Mouse (Mus musculus) kidney, adult 8-10 months (tissue): ENCODE results near the gene Ddah2.

Experiments used
- DNase-seq, 2 experiments: peaks; one replicate each; pipeline ENCODE4 v3.0.0; 2022

Ddah2 gene

DNA sequence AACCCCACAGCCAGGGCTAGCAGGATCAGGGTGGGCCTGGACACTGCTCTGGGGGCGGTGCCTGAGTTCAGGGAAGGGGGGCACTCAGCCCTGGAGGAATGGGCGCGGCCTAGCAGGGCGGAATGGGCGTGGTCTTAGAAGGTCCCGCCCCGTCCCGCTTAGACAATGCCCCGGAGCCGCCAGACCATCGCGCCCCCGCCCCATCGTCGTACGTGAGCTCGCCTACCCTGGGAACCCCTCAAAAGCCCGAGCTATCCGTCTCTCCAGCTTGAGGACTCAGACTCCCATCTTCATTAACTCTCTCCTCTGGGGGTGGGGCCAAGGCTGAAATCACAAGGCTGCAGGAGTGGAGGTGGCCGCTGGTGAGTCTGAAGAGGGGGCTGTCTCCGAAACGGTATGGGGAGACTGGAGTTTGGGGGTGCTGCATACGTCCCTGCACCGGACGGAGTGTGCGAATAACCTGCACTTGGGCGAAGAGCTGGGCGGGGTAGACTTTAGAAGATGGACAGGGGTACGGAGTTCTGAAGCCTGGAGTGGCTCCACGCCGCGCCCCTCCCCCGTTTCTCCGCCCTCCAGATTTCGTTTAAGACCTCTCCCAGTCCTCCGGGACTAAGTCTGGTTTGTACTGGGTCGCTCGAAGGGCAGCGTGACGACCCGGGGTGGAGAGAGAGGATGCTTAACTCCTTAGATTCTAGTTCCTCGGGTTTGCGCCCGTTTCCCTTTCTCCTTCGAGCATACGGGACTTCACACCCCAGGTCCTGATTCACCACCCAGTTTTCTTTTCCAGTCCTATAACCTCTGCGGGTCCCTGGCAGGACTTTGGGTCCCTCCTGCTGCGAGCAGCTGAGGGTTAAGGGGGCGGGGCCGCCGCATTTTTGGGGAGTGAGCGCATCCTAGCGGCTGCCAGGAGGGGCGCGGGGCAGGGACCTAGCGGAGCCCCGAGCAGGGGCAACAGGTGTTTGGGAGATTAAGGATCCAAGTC lies at the start of gene Ddah2:
Ddah2 (plus strand) TSS at position 125 of the 982 bp plus-strand sequence.
- DNase-seq, result peak; percentile 81 to 88

- DNase-seq, result no peak
Measured at GRCm38 (mm10) chr17:35009586-35009985, 49.2 kb upstream of the Ddah2 start.

DNA sequence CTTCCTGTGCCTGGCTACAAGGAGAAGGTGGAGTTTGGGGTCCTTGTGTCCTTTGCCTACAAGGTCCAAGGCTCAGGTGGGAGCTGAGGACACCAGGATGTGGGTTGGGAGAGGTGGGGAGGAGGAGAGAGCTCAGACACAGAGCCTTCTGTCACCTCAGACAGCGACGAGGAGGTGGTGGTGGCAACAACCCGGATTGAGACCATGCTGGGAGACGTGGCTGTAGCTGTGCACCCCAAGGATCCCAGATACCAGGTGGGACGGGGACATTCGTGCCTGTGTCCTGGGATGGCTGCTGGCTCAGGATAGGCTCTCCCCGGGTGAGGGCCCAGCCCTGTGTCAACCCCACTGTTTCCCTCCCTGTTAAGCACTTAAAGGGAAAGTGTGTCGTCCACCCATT lies 47.4 kb upstream of the Ddah2 start:
- DNase-seq, result no peak

GRCm38 (mm10) chr17:35012430-35012829 lies 46.4 kb upstream of the Ddah2 start:
- no peak for DNase-seq

DNA sequence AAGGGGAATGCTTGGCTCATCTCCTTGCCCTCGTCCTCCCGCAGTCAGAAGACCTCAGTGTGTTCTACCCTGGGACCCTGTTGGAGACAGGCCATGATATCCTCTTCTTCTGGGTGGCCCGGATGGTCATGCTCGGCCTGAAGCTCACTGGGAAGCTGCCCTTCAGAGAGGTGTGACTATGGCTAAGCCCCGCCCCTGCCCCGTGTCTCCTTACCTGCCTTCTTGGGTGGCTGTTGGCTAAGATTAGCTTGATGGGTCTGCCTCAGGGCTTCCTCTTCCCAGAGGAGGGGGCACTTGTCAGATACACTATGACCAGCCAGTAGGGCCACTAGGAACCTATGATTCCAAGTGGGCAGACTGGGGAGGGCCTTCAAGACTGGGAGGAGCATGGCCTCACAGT lies 45.6 kb upstream of the Ddah2 start:
- no peak for DNase-seq

DNA sequence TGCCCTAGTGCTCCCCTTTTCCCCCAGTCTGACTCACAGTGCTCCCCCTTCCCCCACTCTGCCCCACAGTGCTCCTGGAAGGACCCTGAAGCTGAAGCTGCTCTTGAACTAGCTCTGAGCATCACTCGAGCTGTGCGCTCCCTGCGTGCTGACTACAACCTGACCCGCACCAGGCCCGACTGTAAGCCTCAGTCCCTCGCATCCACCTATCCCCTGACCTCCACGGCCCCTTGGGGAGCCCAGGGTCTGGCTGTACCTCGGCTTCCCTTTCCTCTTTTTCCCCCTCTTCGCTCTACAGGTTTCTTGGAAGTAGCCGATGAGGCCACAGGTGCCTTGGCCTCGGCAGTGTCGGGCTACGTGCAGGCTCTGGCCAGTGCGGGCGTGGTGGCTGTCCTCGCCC lies 43.5 kb upstream of the Ddah2 start:
- DNase-seq, result no peak

GRCm38 (mm10) chr17:35016376-35016775 lies 42.5 kb upstream of the Ddah2 start, which contains the start of gene Vwa7:
Vwa7 (plus strand) TSS chr17:35016579.
- DNase-seq, result peak; percentile 35 to 36

DNA sequence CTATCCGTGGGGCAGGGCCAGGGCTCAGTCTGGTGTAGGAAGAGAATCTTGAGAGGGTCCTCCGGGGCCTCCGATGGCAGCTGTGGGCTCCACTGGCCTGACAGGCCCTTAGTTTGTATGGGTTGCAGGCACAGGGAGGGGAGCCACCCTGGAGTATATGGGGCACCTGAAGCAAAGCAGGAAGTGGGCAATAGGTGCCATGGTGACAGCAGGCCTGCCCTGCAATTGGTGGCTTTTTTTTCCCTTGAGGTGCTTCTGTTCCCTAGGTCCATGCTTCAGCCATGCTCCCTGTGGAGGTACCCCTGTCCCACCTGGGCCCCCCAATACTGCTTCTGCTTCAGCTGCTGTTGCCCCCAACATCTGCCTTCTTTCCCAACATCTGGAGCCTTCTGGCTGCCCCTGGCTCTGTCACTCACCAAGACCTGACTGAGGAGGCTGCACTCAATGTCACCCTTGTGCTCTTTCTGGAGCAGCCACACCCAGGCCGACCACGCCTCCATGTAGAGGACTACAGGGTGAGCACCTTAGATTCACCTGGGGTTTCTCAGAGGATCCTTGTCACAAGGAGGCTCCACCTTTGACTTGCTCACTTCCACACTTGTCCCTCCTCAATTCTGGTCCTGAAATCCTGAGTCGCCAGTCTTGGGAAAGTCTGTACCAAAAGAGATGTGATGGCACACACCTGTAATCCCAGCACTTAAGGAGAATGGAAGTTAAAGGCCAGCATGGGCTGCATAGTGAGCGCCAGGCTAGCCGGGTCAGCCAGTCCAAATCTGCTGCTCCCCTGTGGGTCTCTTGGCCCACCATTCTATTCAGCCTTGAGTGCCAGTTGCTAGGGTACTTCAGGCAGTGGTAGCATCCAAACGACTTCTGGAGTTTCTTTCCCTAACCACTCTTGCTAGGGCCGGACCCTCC lies 41.8 kb upstream of the Ddah2 start:
- DNase-seq, result no peak

DNA sequence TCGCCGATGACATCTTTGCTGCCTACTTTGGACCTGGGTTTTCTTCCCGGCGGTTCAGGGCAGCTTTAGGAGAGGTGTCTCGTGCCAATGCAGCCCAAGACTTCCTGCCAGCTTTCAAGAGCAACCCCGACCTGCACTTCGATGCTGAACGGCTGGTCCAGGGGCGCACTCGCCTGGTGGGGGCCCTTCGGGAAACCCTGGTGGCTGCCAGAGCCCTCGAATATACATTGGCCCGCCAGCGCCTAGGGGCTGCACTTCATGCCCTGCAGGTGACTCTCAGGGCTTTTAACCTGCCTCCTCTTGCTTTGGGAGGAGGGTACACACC lies 41.2 kb upstream of the Ddah2 start:
- DNase-seq, result no peak

GRCm38 (mm10) chr17:35018171-35018570 lies 40.7 kb upstream of the Ddah2 start:
- no peak for DNase-seq

DNA sequence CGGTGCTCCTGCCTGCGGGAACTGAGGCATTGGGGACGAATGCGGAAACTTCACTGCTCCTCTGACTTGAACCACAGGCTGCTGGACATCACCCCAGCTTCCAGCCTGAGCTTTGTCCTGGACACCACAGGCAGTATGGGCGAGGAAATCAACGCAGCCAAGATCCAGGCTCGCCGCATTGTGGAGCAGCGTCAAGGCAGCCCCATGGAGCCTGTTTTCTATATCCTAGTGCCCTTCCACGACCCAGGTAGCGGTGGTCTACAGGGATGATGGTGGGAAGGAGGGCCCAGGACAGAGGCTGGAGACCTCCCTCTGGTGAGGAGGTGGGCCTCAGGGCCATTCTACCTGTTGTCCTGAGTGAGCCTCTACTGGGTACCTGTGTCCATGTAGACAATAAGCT lies 38.9 kb upstream of the Ddah2 start:
- no peak for DNase-seq

DNA sequence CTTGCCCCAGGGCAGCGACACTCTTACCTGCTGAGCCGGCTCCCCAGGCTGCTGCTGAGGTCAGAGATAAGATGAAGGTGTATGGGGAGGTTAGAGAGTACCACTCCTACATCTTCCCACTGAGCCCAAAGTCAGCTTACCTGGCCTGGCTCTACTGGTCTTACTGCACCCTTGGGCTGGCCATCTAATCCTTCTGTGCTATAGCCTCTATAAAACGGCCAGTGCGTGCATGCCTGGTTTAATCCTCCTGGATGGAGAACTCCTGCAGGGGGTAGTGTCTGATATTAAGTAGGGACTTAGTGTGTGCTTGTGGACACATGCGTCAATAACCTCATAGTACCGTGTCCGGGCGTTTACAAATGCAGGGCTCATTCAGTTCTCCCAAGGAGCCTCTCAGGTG lies 38.3 kb upstream of the Ddah2 start:
- DNase-seq, result no peak

GRCm38 (mm10) chr17:35021163-35021808 lies 37.5 kb upstream of the Ddah2 start:
- peak; percentile 74 to 89 for DNase-seq

DNA sequence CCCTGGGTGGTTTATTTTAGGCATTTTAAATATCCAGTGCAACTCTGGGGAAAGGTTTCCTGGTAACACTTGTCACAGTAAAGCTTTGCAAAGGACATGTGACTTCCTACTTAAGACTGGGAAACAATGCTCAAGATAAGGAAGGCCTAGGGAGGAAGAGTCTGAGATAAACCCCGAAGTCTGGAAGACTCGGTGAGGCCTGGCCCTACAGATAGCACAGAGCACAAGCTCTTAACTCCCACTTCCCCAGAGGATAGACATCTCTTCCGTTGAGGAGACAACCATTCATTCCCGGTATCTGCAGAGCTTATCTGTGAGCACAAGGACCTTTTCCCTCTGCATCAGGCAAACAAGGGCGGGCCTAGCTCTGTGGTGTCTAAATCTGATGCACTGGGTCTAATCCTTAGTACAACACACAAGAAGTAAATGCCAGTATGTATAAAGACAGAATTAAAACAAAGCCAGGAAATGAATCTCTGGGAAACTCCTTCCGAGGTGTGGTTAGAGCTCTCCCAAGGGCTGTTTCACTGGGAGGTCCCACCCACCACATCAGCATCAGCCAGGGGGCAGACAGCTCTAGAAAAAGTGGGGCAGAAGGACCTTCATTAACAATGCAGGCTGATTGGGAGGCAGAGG lies 36.9 kb upstream of the Ddah2 start:
- DNase-seq, result no peak

DNA sequence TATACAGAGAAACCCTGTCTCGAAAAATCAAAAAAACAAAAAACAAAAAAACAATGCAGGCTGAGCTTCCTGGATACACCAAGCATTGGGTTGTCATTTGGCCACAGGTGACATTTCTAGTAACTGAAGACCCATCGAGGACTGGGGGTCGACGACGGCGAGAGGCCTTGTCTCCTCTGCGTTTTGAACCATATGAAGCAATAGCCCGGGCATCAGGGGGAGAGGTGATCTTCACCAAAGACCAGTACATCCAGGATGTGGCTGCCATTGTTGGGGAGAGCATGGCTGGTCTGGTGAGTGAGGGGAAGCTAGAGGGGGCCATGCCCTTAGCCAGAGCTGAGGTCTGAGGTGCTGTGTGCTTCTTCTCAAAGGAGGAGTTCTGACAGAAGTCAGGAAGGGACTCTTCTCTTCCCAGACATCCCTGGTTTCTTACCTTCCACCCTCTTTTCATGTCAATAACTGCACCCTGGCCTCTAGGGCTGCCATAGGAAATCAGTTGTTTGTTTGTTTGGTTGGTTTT lies 36.2 kb upstream of the Ddah2 start:
- DNase-seq, result no peak

- DNase-seq, result no peak
Measured at GRCm38 (mm10) chr17:35023221-35023620, 35.6 kb upstream of the Ddah2 start.

GRCm38 (mm10) chr17:35023756-35024155 lies 35.1 kb upstream of the Ddah2 start:
- DNase-seq, result no peak

DNA sequence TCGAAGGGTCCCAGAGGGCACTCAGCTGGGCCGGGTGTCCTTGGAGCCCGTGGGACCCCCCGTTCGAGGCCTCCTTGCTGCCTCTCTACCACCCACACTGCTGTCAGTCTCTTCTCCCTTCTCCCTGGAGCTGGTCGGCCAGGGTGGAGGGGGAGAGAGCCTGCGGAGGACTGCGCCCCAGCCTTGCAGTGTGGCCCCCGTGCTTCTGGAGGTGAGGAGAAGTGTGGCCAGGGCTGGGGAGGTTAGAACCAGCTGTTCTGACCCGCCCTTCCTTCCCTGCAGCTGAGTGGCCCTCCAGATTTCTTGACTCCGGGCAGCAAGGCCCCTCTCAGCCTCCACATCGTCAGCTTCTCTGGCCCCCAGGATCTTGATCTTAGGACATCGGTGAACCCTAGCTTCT lies 34.6 kb upstream of the Ddah2 start:
- DNase-seq, result no peak

DNA sequence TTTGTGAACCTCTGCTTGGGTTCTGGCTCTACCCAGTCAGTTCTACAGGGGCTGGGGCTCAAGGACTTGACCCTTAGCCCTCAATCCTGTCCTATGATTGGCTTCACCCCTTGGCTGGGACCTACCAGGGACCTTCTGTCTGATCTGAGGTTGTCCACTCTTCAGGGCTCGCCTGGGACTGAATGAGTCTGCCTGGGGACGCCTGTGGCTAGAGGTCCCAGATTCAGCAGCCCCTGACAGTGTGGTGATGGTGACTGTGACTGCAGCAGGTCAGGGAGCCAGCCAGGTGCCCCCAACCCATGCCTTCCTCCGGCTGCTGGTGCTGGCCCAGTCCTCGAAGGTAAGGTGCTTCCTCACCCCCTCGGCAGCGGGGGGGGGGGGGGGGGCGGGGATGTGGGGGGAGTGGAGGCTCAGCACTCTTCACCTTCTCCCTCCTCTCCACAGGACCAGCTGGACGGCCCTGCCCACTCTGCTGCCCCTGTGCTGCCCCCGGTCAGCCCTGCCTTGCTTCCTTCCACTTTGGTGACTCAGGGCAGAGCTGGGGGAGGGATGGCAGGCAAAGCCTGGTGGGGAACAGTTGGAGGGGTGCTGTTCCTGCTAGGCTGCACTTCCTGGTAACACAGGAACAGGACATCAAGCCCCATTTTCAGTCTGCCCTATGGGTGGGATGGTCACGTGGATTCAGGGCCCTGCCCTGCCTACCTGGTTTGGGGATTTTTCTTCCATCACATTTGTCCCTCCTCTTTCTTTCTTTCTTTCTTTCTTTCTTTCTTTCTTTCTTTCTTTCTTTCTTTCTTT lies 33.9 kb upstream of the Ddah2 start:
- DNase-seq, result no peak

DNA sequence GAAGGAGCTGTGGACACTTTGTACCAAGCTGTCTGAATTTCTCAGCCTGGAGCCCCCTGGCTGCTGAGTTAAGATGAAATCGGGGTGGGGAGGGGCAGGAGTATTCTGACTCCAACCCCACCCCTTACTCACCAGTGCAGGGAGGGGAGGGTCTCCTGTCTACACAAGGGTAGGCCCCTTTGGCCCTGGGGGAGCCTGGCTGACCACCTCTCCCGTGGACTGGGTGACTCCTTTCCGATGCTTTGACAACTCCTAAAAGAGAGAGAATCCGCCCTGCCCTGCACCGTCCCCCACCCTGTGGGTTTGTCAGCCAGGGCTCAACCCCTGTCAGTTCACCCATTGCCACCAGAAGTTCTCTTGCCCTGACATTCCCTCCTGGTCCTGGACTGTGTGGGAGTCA lies 32.6 kb upstream of the Ddah2 start:
- DNase-seq, result no peak

DNA sequence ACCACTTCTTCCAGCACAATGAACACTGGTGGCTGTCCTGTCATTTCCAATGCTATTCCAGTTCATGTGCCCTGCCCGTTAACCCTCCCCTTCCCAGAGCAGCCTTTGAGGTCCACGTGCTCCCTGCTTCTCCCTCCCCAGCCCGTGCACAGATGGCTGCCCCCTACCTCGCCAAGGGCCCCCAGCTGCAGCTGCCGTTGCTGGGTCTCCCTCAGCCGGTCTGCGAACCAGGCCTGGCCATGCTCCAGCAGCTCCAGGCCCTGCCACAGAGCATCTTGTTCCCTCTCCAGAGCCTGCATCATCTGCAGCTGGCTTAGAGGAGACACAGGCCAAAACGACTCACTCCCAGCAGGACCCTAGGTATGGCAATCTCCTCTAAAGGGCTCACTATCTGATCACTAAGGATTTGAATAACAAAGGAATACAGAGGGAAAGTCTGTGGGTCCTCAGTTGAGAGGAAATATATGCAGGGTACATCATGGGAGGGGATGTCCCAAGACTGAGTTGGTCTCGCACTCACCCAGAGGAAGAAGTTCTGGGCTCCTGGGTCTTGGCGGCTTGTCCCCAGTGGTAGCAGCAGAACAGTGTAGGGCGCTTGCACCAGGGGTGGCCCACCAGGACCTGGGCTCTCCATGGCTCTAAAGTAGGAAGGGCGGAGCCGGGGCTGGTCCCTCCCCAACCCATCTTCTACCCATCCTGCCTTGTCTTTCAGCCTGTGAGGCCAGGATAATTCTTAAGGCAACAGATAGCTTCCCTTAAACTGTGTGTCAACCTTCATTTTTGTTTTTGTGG lies 31.4 kb upstream of the Ddah2 start, which contains the start of gene Sapcd1:
Sapcd1 (minus strand) TSS at position 740 of the 792 bp plus-strand sequence.
- no peak for DNase-seq
